Mouse (Mus musculus): Measurements from ENCODE around the gene Rack1. TPM values are rescaled to one million over a fixed set of nuclear protein-coding genes. Genes with fewer than 3 reads are reported as not detected.
A peak's percentile ranks its signal among the peaks of the same experiment; 100 is the strongest.
"Not testable (repeated sequence)": the region's sequence is repeated elsewhere in the genome, so short reads cannot be mapped to it uniquely, and the experiment has no call there.

Gene Rack1
- total RNA-seq, 1 experiment = 3,112 TPM

GRCm38 (mm10) chr11:48817794-48818193, 17.7 kb downstream of the Rack1 start:
- Histone ChIP-seq H3K4me3 (ENCODE audit: insufficient read depth in 1 of 2, low read depth in 1 of 2, low read length in 2 of 2, poor library complexity in 1 of 2, severe bottlenecking in 1 of 2) (peak overlapping the region; percentile 96 to 99), H3K27ac (ENCODE audit: insufficient read depth, low read depth, low read length, poor library complexity, severe bottlenecking) (no peak overlapping the region; the same call in 1 of the 2 replicates), H3K9me3 (ENCODE audit: control insufficient read depth, insufficient read depth, low read depth, low read length) (no peaks in the 10 kb centered on the region), H3K9ac (ENCODE audit: insufficient read depth, low read depth, low read length, poor library complexity, severe bottlenecking) (peak overlapping the region; percentile 45; the same call in 1 of the 2 replicates), H3K36me3 (ENCODE audit: control insufficient read depth, insufficient read depth, low read length, poor library complexity, severe bottlenecking) (peaks cover 9% of the 10 kb centered on the region), H3K4me1 (ENCODE audit: control insufficient read depth in 2 of 2, insufficient read depth in 2 of 2, low read length in 2 of 2, poor library complexity in 1 of 2) (peaks cover 0 to 2% of the 10 kb centered on the region in 2 experiments; a peak in 1 of 4 replicates)
- TF ChIP-seq ZNF384 (IDR thresholded peaks at IDR 0.05; ENCODE audit: low read depth, low read length) (no peak), HCFC1 (IDR thresholded peaks at IDR 0.05; ENCODE audit: borderline replicate concordance, insufficient read depth, low read length) (no peak), CHD2 (IDR thresholded peaks at IDR 0.05; ENCODE audit: low read depth, low read length) (no peak; the same call in 1 of the 2 replicates), ZC3H11A (IDR thresholded peaks at IDR 0.05; ENCODE audit: borderline replicate concordance, low read depth, low read length) (no peak), MAFK (IDR thresholded peaks at IDR 0.05; ENCODE audit: insufficient read depth, low read depth, low read length) (no peak)
- in situ Hi-C loops (cut with MboI; ENCODE audit: low sequenced_read_pairs in 2 of 2, unreplicated experiment in 2 of 2) = no loop called here
- no peak for DNase-seq (ENCODE audit: low read depth, low spot score)

GRCm38 (mm10) chr11:48818346-48818745, 18.2 kb downstream of the Rack1 start:
- Histone ChIP-seq H3K9ac (ENCODE audit: insufficient read depth, low read depth, low read length, poor library complexity, severe bottlenecking) (no peak overlapping the region; the same call in 1 of the 2 replicates), H3K4me3 (ENCODE audit: insufficient read depth in 1 of 2, low read depth in 1 of 2, low read length in 2 of 2, poor library complexity in 1 of 2, severe bottlenecking in 1 of 2) (peak overlapping the region; percentile 35 to 99), H3K27ac (ENCODE audit: insufficient read depth, low read depth, low read length, poor library complexity, severe bottlenecking) (no peak overlapping the region), H3K9me3 (ENCODE audit: control insufficient read depth, insufficient read depth, low read depth, low read length) (no peaks in the 10 kb centered on the region), H3K36me3 (ENCODE audit: control insufficient read depth, insufficient read depth, low read length, poor library complexity, severe bottlenecking) (peaks cover 5% of the 10 kb centered on the region), H3K4me1 (ENCODE audit: control insufficient read depth in 2 of 2, insufficient read depth in 2 of 2, low read length in 2 of 2, poor library complexity in 1 of 2) (peaks cover 0 to 2% of the 10 kb centered on the region in 2 experiments; a peak in 1 of 4 replicates)
- no peak for TF ChIP-seq ZC3H11A (IDR thresholded peaks at IDR 0.05; ENCODE audit: borderline replicate concordance, low read depth, low read length)
- TF ChIP-seq MAFK (IDR thresholded peaks at IDR 0.05; ENCODE audit: insufficient read depth, low read depth, low read length) = peak; percentile 94
- peak; percentile 91 for DNase-seq (ENCODE audit: low read depth, low spot score)
- in situ Hi-C loops (cut with MboI; ENCODE audit: low sequenced_read_pairs in 2 of 2, unreplicated experiment in 2 of 2) = no loop called here

- in situ Hi-C loops (cut with MboI; ENCODE audit: low sequenced_read_pairs in 2 of 2, unreplicated experiment in 2 of 2) = no loop called here
- DNase-seq (ENCODE audit: low read depth, low spot score) = no peak
- no peaks in the 10 kb centered on the region for H3K9me3 ChIP-seq (ENCODE audit: control insufficient read depth, insufficient read depth, low read depth, low read length)
- H3K27ac ChIP-seq (ENCODE audit: insufficient read depth, low read depth, low read length, poor library complexity, severe bottlenecking) = no peak overlapping the region
- H3K9ac ChIP-seq (ENCODE audit: insufficient read depth, low read depth, low read length, poor library complexity, severe bottlenecking) = no peak overlapping the region
- TF ChIP-seq HCFC1 (IDR thresholded peaks at IDR 0.05; ENCODE audit: borderline replicate concordance, insufficient read depth, low read length) = no peak
- no peak for TF ChIP-seq ZNF384 (IDR thresholded peaks at IDR 0.05; ENCODE audit: low read depth, low read length)
- TF ChIP-seq CHD2 (IDR thresholded peaks at IDR 0.05; ENCODE audit: low read depth, low read length) = no peak
- no peak for TF ChIP-seq ZC3H11A (IDR thresholded peaks at IDR 0.05; ENCODE audit: borderline replicate concordance, low read depth, low read length)
- peaks cover 4% of the 10 kb centered on the region for H3K36me3 ChIP-seq (ENCODE audit: control insufficient read depth, insufficient read depth, low read length, poor library complexity, severe bottlenecking)
- no peak overlapping the region for H3K4me3 ChIP-seq (ENCODE audit: insufficient read depth in 1 of 2, low read depth in 1 of 2, low read length in 2 of 2, poor library complexity in 1 of 2, severe bottlenecking in 1 of 2)
- H3K4me1 ChIP-seq (ENCODE audit: control insufficient read depth in 2 of 2, insufficient read depth in 2 of 2, low read length in 2 of 2, poor library complexity in 1 of 2) = peaks cover 0 to 2% of the 10 kb centered on the region in 2 experiments; a peak in 1 of 4 replicates
Observed at GRCm38 (mm10) chr11:48819614-48820307, 19.6 kb downstream of the Rack1 start.

GRCm38 (mm10) chr11:48820308-48820674, 20.2 kb downstream of the Rack1 start:
- in situ Hi-C loops (cut with MboI; ENCODE audit: low sequenced_read_pairs in 2 of 2, unreplicated experiment in 2 of 2) = no loop called here
- H3K9ac ChIP-seq (ENCODE audit: insufficient read depth, low read depth, low read length, poor library complexity, severe bottlenecking) = no peak overlapping the region

GRCm38 (mm10) chr11:48821299-48821698, 21.2 kb downstream of the Rack1 start:
- DNase-seq (ENCODE audit: low read depth, low spot score); H3K9me3 ChIP-seq (ENCODE audit: control insufficient read depth, insufficient read depth, low read depth, low read length); H3K9ac ChIP-seq (ENCODE audit: insufficient read depth, low read depth, low read length, poor library complexity, severe bottlenecking); H3K36me3 ChIP-seq (ENCODE audit: control insufficient read depth, insufficient read depth, low read length, poor library complexity, severe bottlenecking); H3K4me3 ChIP-seq (ENCODE audit: insufficient read depth in 1 of 2, low read depth in 1 of 2, low read length in 2 of 2, poor library complexity in 1 of 2, severe bottlenecking in 1 of 2); in situ Hi-C loops (cut with MboI; ENCODE audit: low sequenced_read_pairs in 2 of 2, unreplicated experiment in 2 of 2); H3K27ac ChIP-seq (ENCODE audit: insufficient read depth, low read depth, low read length, poor library complexity, severe bottlenecking); H3K4me1 ChIP-seq (ENCODE audit: control insufficient read depth in 2 of 2, insufficient read depth in 2 of 2, low read length in 2 of 2, poor library complexity in 1 of 2): not testable (repeated sequence)

More at GRCm38 (mm10) chr11:48820308-48820674, 20.2 kb downstream of the Rack1 start:
- no peak for DNase-seq (ENCODE audit: low read depth, low spot score)
- H3K36me3 ChIP-seq (ENCODE audit: control insufficient read depth, insufficient read depth, low read length, poor library complexity, severe bottlenecking) = peaks cover 4% of the 10 kb centered on the region
- TF ChIP-seq HCFC1 (IDR thresholded peaks at IDR 0.05; ENCODE audit: borderline replicate concordance, insufficient read depth, low read length) (no peak), ZNF384 (IDR thresholded peaks at IDR 0.05; ENCODE audit: low read depth, low read length) (no peak), ZC3H11A (IDR thresholded peaks at IDR 0.05; ENCODE audit: borderline replicate concordance, low read depth, low read length) (no peak), CHD2 (IDR thresholded peaks at IDR 0.05; ENCODE audit: low read depth, low read length) (no peak), MAFK (IDR thresholded peaks at IDR 0.05; ENCODE audit: insufficient read depth, low read depth, low read length) (no peak)
- H3K4me1 ChIP-seq (ENCODE audit: control insufficient read depth in 2 of 2, insufficient read depth in 2 of 2, low read length in 2 of 2, poor library complexity in 1 of 2) = peaks cover 0 to 2% of the 10 kb centered on the region in 2 experiments; a peak in 1 of 4 replicates
- no peaks in the 10 kb centered on the region for H3K9me3 ChIP-seq (ENCODE audit: control insufficient read depth, insufficient read depth, low read depth, low read length)
- H3K4me3 ChIP-seq (ENCODE audit: insufficient read depth in 1 of 2, low read depth in 1 of 2, low read length in 2 of 2, poor library complexity in 1 of 2, severe bottlenecking in 1 of 2) = no peak overlapping the region
- H3K27ac ChIP-seq (ENCODE audit: insufficient read depth, low read depth, low read length, poor library complexity, severe bottlenecking) = no peak overlapping the region

All from ES-E14 (cell line).